9 mouse cellular contexts compared by ENCODE assay signal in the genomic region with DNA sequence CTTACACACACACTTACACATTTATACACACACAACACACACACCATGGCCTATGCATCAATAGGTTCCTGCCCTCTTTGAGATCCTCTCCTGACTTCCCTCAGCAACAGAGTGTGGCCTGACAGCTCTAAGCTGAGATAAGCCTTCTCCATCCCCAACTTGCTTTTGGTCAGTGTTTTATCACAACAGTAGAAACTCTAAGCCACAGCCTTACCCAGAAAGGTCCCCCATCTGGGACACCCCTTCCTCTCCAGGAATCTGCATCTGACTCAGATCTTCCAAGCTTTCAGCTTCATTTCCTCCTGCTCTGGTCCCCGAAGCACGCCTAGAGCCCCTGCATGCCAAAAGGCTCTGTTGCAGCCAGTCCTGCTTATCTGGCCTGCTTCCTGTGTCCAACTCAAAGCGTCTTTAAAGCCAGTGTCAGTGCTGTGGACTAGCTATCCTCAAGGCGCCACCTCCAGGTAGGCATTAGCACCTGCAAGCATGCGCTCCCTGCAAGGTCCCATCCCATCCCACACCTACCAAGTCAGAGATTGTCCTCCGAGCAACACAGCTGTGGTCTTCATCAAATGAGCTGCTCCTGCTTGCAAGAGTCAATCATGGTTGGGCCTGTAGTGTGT.
A peak's percentile ranks its signal among the peaks of the same experiment; 100 is the strongest.
DNase-seq lines count a peak whose midpoint lies in the region; ATAC-seq and TF ChIP-seq lines count a peak whose summit lies in the region.
"Had no signal": no experiment of that assay in that cellular context is flagged by ENCODE, and none has a peak within 500 bp of the region (broad histone marks: within the 10 kb centered on the region; RNA-seq: fewer than 3 reads in every experiment).

No protein-coding gene starts in this region.

- 14% methylated on average over 6 of the region's 6 CpGs for WGBS in spleen, adult 2 months
- WGBS in kidney, postnatal 0 days, result 15% methylated on average over 6 of the region's 6 CpGs

- peak; percentile 40; the same call in 1 of the 2 replicates for TF ChIP-seq CTCF in spleen, adult 2 months (IDR thresholded peaks at IDR 0.05; ENCODE audit: extremely low read depth, insufficient read depth, insufficient read length, insufficient replicate concordance)
- TF ChIP-seq CTCF in kidney, postnatal 0 days (IDR thresholded peaks at IDR 0.05; ENCODE audit: low read depth), result peak; percentile 80

- no peaks in the 10 kb centered on the region for H3K36me3 ChIP-seq in spleen, adult 2 months (ENCODE audit: control insufficient read depth, insufficient read depth, low read length)
- no peaks in the 10 kb centered on the region for H3K36me3 ChIP-seq in kidney, postnatal 0 days (ENCODE audit: insufficient read depth, low read length)

- TF ChIP-seq POLR2A in spleen, adult 2 months (IDR thresholded peaks at IDR 0.05; ENCODE audit: low read depth, low read length), result no peak

- no peak overlapping the region for H3K4me2 ChIP-seq in kidney, postnatal 0 days (ENCODE audit: low read length)

- H3K9ac ChIP-seq in kidney, postnatal 0 days (ENCODE audit: low read depth, low read length), result no peak overlapping the region

- no peak overlapping the region for H3K27ac ChIP-seq in spleen, adult 2 months (ENCODE audit: insufficient read depth, low read length)
- no peak overlapping the region for H3K27ac ChIP-seq in kidney, postnatal 0 days

- no peak for ATAC-seq in CD4-positive, CD25-positive, alpha-beta regulatory T cell, adult 4 months
- no peak; the same call in 1 of the 2 replicates for ATAC-seq in kidney, postnatal 0 days (replicated peaks; ENCODE audit: low FRiP score, low read depth)

- DNase-seq in CD4-positive, CD25-positive, alpha-beta regulatory T cell, adult 2 months (ENCODE audit: low read depth, low spot score), result peak; percentile 26
- peak in 1 of 2 experiments; percentile 27 for DNase-seq in spleen, adult 2 months (ENCODE audit: low read depth in 1 of 2, low spot score in 2 of 2)
- no peak for DNase-seq in spleen, adult 12 weeks (ENCODE audit: low spot score)
- DNase-seq in gastrocnemius, postnatal 10 days, result peak; percentile 39
- DNase-seq in kidney, postnatal 0 days (ENCODE audit: low spot score), result peak; percentile 83
- peak; percentile 68 to 69 for DNase-seq in lung, postnatal 4 days
- DNase-seq in thymus, postnatal 14 days, result peak; percentile 40

- no peaks in the 10 kb centered on the region for H3K4me1 ChIP-seq in spleen, adult 2 months (ENCODE audit: control insufficient read depth, insufficient read depth, insufficient read length)
- peaks cover 3% of the 10 kb centered on the region; the same call in 1 of the 2 replicates for H3K4me1 ChIP-seq in kidney, postnatal 0 days (replicated peaks; ENCODE audit: insufficient read depth, low read length)

- no peak overlapping the region for H3K4me3 ChIP-seq in spleen, adult 2 months (ENCODE audit: extremely low read depth, insufficient read depth, insufficient read length)
- H3K4me3 ChIP-seq in kidney, postnatal 0 days (replicated peaks; ENCODE audit: low read depth, low read length), result no peak overlapping the region
- H3K4me3 ChIP-seq: erythroblast, embryonic 14.5 days had no signal

- no peaks in the 10 kb centered on the region for H3K9me3 ChIP-seq in kidney, postnatal 0 days (replicated peaks; ENCODE audit: low read length)

- no peaks in the 10 kb centered on the region for H3K27me3 ChIP-seq in spleen, adult 2 months (ENCODE audit: control insufficient read depth, insufficient read depth, low read length)
- no peaks in the 10 kb centered on the region for H3K27me3 ChIP-seq in kidney, postnatal 0 days (ENCODE audit: insufficient read depth, low read length)
